Mouse (Mus musculus) embryonic facial prominence, embryonic 13.5 days (tissue): ENCODE data around the gene Tspan1. TPM values are rescaled to one million over a fixed set of nuclear protein-coding genes. Genes with fewer than 3 reads are reported as not detected.
A peak's percentile ranks its signal among the peaks of the same experiment; 100 is the strongest.

Experiments
- ATAC-seq: fragments of 200-750 bp; cut with Nextera tagmentation; 2 replicates; pipeline ENCODE4 v1.8.0; 2017; ENCODE audit warnings: low read depth; ENCODE audit not compliant: insufficient number of reproducible peaks, insufficient read depth, low FRiP score, low TSS enrichment
- H3K27ac ChIP-seq: fragments of 300-500 bp; sonication (generic); 2 replicates; pipeline ENCODE4 v1.5.1; 2015; ENCODE audit warnings: moderate library complexity, mild to moderate bottlenecking, inconsistent platforms
- H3K27me3 ChIP-seq: fragments of 300-500 bp; sonication (generic); 2 replicates; pipeline ENCODE4 v1.6.1; 2015; ENCODE audit warnings: mild to moderate bottlenecking, inconsistent platforms
- H3K36me3 ChIP-seq: fragments of 300-500 bp; sonication (generic); 2 replicates; pipeline ENCODE4 v1.6.1; 2015; ENCODE audit warnings: mild to moderate bottlenecking, inconsistent platforms
- H3K4me1 ChIP-seq: fragments of 300-500 bp; sonication (generic); 2 replicates; pipeline ENCODE4 v1.6.1; 2015; ENCODE audit warnings: inconsistent platforms
- H3K4me2 ChIP-seq: fragments of 300-500 bp; sonication (generic); 2 replicates; pipeline ENCODE4 v1.6.1; 2015; ENCODE audit warnings: moderate library complexity, mild to moderate bottlenecking, inconsistent platforms
- H3K4me3 ChIP-seq: fragments of 300-500 bp; sonication (generic); 2 replicates; pipeline ENCODE4 v1.5.1; 2015; ENCODE audit warnings: mild to moderate bottlenecking, inconsistent platforms
- H3K9ac ChIP-seq: fragments of 300-500 bp; sonication (generic); 2 replicates; pipeline ENCODE4 v1.6.1; 2015; ENCODE audit warnings: mild to moderate bottlenecking, inconsistent platforms
- H3K9me3 ChIP-seq: fragments of 300-500 bp; sonication (generic); 2 replicates; pipeline ENCODE4 v1.6.1; 2016; ENCODE audit warnings: inconsistent platforms
- WGBS: fragments of 180-500 bp; shearing (Covaris S2); methylation state at CpG from one replicate; pipeline ENCODE4 v1.1.7; 2015; ENCODE audit warnings: mixed read lengths; 5-methylcytosine and 5-hydroxymethylcytosine counted together
- polyA plus RNA-seq: library from polyadenylated mRNA; unstranded; fragments of >200 nt; fragmentation: Nextera tagmentation; extraction: Ambion mirVana; gene quantifications from 2 replicates; pipeline ENCODE4 v1.2.1, GENCODE M21; 2015

Tspan1 gene
- polyA plus RNA-seq, 1 experiment from 2014 or later, result 1.0 TPM

DNA sequence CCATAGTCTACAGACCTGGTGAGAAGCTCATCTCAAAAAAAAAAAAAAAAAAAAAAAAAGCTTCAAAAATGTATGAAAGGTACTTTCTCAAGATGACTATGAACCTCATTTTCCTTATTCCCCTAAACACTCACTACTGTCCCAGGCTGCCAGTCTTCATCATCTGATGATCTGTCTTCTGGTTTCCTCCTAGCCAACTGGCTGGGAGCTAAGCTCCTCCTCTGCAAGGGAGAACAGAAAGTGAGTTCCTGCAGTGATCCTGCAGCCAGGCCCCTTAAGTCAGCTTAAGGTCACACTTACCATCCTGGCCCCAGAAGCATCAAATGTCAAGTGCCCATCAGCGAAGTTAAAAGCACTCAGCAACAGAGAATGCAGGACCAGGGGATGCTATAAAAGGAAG, 44.6 kb downstream of the Tspan1 start:
- ATAC-seq, result no peak
- no peaks in the 10 kb centered on the region for H3K9me3 ChIP-seq
- H3K27ac ChIP-seq, result no peak overlapping the region
- H3K4me1 ChIP-seq, result peaks cover 18% of the 10 kb centered on the region; the same call in 1 of the 2 replicates
- H3K4me2 ChIP-seq, result peak overlapping the region; percentile 75
- no peaks in the 10 kb centered on the region for H3K27me3 ChIP-seq
- H3K9ac ChIP-seq, result peak overlapping the region; percentile 76
- WGBS, result 0% methylated on average over 1 of the region's 1 CpGs
- peak overlapping the region; percentile 62 for H3K4me3 ChIP-seq
- peaks cover 12% of the 10 kb centered on the region for H3K36me3 ChIP-seq

Other genes starting within 250 kb of the Tspan1 start
- 2.4 and 3.9 TPM in 2 replicates for gene Dmbx1, start 227.7 kb downstream of the Tspan1 start, polyA plus RNA-seq
- 2.1 and 2.8 TPM in 2 replicates for gene Faah, start 149.7 kb downstream of the Tspan1 start, polyA plus RNA-seq
- 20.6 and 24.4 TPM in 2 replicates for gene Nsun4, start 113.7 kb downstream of the Tspan1 start, polyA plus RNA-seq
- 479 and 566 TPM in 2 replicates for gene Uqcrh, start 92.5 kb downstream of the Tspan1 start, polyA plus RNA-seq
- gene Lrrc41, start 92.3 kb downstream of the Tspan1 start, polyA plus RNA-seq, result 78.3 and 80.8 TPM in 2 replicates
- gene Rad54l, start 43.9 kb downstream of the Tspan1 start, polyA plus RNA-seq, result 33.6 and 37.6 TPM in 2 replicates
- gene Pomgnt1, start 43.8 kb downstream of the Tspan1 start, polyA plus RNA-seq, result 64.4 and 65.3 TPM in 2 replicates
- gene Lurap1, start 16.3 kb downstream of the Tspan1 start, polyA plus RNA-seq, result 2.7 and 3.1 TPM in 2 replicates
- not detected in 2 replicates for gene 1700042G07Rik, start 5.8 kb upstream of the Tspan1 start, polyA plus RNA-seq
- gene Gm49337, start 5.8 kb upstream of the Tspan1 start, polyA plus RNA-seq, result not detected in 2 replicates
- 28.9 and 31.6 TPM in 2 replicates for gene Pik3r3, start 54.0 kb upstream of the Tspan1 start, polyA plus RNA-seq